12 mouse cellular contexts compared by ENCODE assay signal in genomic region chr1:177612546-177612945, GRCm38 (mm10).
"Had no signal": no experiment of that assay in that cellular context is flagged by ENCODE, and none has a peak within 500 bp of the region (broad histone marks: within the 10 kb centered on the region; RNA-seq: fewer than 3 reads in every experiment).

No protein-coding gene starts in this region.

- H3K4me1 ChIP-seq: limb, embryonic 10.5 days; liver, embryonic 15.5 days had no signal

- ATAC-seq: lung, postnatal 0 days had no signal

- H3K27me3 ChIP-seq: liver, embryonic 15.5 days had no signal

- DNase-seq: kidney, adult 18-20 months; kidney, postnatal 10 days; kidney, postnatal 4 days; lung, adult 2 months; lung, postnatal 36 days; thymus, postnatal 14 days had no signal

- H3K36me3 ChIP-seq: limb, embryonic 10.5 days; liver, embryonic 15.5 days had no signal

- H3K9me3 ChIP-seq: limb, embryonic 10.5 days; liver, embryonic 15.5 days had no signal

- H3K4me2 ChIP-seq: liver, embryonic 11.5 days; liver, embryonic 15.5 days had no signal

- H3K4me3 ChIP-seq: layer of hippocampus, adult 2 months; limb, embryonic 10.5 days; liver, embryonic 15.5 days had no signal

- H3K27ac ChIP-seq: layer of hippocampus, adult 2 months; limb, embryonic 10.5 days; liver, embryonic 15.5 days; stomach, postnatal 0 days had no signal

- H3K9ac ChIP-seq: liver, embryonic 15.5 days had no signal
